Mouse (Mus musculus): ENCODE results near the gene Efcab11. TPM values are rescaled to one million over a fixed set of nuclear protein-coding genes. Genes with fewer than 3 reads are reported as not detected.

Gene Efcab11
- total and polyA plus RNA-seq, 2 experiments from 2014 or later, result 4.3 to 4.7 TPM

GRCm38 (mm10) chr12:99694066-99694465 is 190.2 kb downstream of the Efcab11 start:
- peak; percentile 25 for DNase-seq (ENCODE audit: low spot score)

GRCm38 (mm10) chr12:99686418-99686992 is 197.7 kb downstream of the Efcab11 start:
- no peak overlapping the region for H3K9ac ChIP-seq (replicated peaks; ENCODE audit: low read length)
- no peaks in the 10 kb centered on the region for H3K36me3 ChIP-seq (ENCODE audit: insufficient read depth, low read length)
- H3K9me3 ChIP-seq (ENCODE audit: low read length), result no peaks in the 10 kb centered on the region
- H3K27ac ChIP-seq, result no peak overlapping the region
- H3K4me1 ChIP-seq (ENCODE audit: insufficient read depth, low read length), result no peaks in the 10 kb centered on the region
- H3K4me2 ChIP-seq (ENCODE audit: low read depth, low read length), result no peak overlapping the region
- H3K27me3 ChIP-seq (ENCODE audit: insufficient read depth, low read length), result no peaks in the 10 kb centered on the region
- TF ChIP-seq CTCF (IDR thresholded peaks at IDR 0.05; ENCODE audit: low read depth), result no peak
- DNase-seq (ENCODE audit: low spot score), result no peak
- no peak for ATAC-seq
- WGBS, result 68% methylated on average over 6 of the region's 6 CpGs
- no peak overlapping the region for H3K4me3 ChIP-seq (ENCODE audit: low read length)

More at GRCm38 (mm10) chr12:99694066-99694465, 190.2 kb downstream of the Efcab11 start:
- 0 out of 2 replicates have a peak, but pooled peaks cover 4% of the 10 kb centered on the region for H3K4me1 ChIP-seq (ENCODE audit: insufficient read depth, low read length)
- no peak for ATAC-seq
- H3K4me2 ChIP-seq (ENCODE audit: low read depth, low read length), result no peak overlapping the region
- H3K4me3 ChIP-seq (ENCODE audit: low read length), result no peak overlapping the region
- no peaks in the 10 kb centered on the region for H3K36me3 ChIP-seq (ENCODE audit: insufficient read depth, low read length)
- no peak overlapping the region for H3K9ac ChIP-seq (replicated peaks; ENCODE audit: low read length)
- H3K27me3 ChIP-seq (ENCODE audit: insufficient read depth, low read length), result no peaks in the 10 kb centered on the region
- H3K27ac ChIP-seq, result no peak overlapping the region
- H3K9me3 ChIP-seq (ENCODE audit: low read length), result no peaks in the 10 kb centered on the region
- TF ChIP-seq CTCF (IDR thresholded peaks at IDR 0.05; ENCODE audit: low read depth), result no peak
- WGBS, result 76% methylated on average over 3 of the region's 3 CpGs

GRCm38 (mm10) chr12:99685451-99686100 is 198.7 kb downstream of the Efcab11 start:
- Histone ChIP-seq H3K27ac (no peak overlapping the region), H3K36me3 (ENCODE audit: insufficient read depth, low read length) (no peaks in the 10 kb centered on the region), H3K4me1 (ENCODE audit: insufficient read depth, low read length) (no peaks in the 10 kb centered on the region), H3K27me3 (ENCODE audit: insufficient read depth, low read length) (no peaks in the 10 kb centered on the region), H3K9me3 (ENCODE audit: low read length) (no peaks in the 10 kb centered on the region), H3K9ac (replicated peaks; ENCODE audit: low read length) (no peak overlapping the region), H3K4me2 (ENCODE audit: low read depth, low read length) (no peak overlapping the region), H3K4me3 (ENCODE audit: low read length) (no peak overlapping the region)
- no peak for ATAC-seq
- TF ChIP-seq CTCF (IDR thresholded peaks at IDR 0.05; ENCODE audit: low read depth), result no peak
- DNase-seq (ENCODE audit: low spot score), result peak; percentile 15
- 73% methylated on average over 11 of the region's 11 CpGs for WGBS

GRCm38 (mm10) chr12:99681681-99682080 is 202.6 kb downstream of the Efcab11 start:
- 35% methylated on average over 4 of the region's 4 CpGs for WGBS
- ATAC-seq, result no peak

GRCm38 (mm10) chr12:99671866-99672191 is 212.4 kb downstream of the Efcab11 start:
- Histone ChIP-seq H3K9me3 (ENCODE audit: low read length) (no peaks in the 10 kb centered on the region), H3K9ac (replicated peaks; ENCODE audit: low read length) (no peak overlapping the region), H3K4me2 (ENCODE audit: low read depth, low read length) (no peak overlapping the region), H3K4me1 (ENCODE audit: insufficient read depth, low read length) (peaks cover 8% of the 10 kb centered on the region), H3K27me3 (ENCODE audit: insufficient read depth, low read length) (no peaks in the 10 kb centered on the region), H3K36me3 (ENCODE audit: insufficient read depth, low read length) (no peaks in the 10 kb centered on the region), H3K4me3 (ENCODE audit: low read length) (no peak overlapping the region), H3K27ac (peak overlapping the region; percentile 3; the same call in 1 of the 2 replicates)
- 46% methylated on average over 4 of the region's 4 CpGs for WGBS
- no peak for TF ChIP-seq CTCF (IDR thresholded peaks at IDR 0.05; ENCODE audit: low read depth)
- ATAC-seq (no peak), DNase-seq (ENCODE audit: low spot score) (peak; percentile 43)

More at GRCm38 (mm10) chr12:99681681-99682080, 202.6 kb downstream of the Efcab11 start:
- H3K27me3 ChIP-seq (ENCODE audit: insufficient read depth, low read length), result no peaks in the 10 kb centered on the region
- no peaks in the 10 kb centered on the region for H3K36me3 ChIP-seq (ENCODE audit: insufficient read depth, low read length)
- DNase-seq (ENCODE audit: low spot score), result no peak
- no peak overlapping the region for H3K9ac ChIP-seq (replicated peaks; ENCODE audit: low read length)
- no peaks in the 10 kb centered on the region for H3K4me1 ChIP-seq (ENCODE audit: insufficient read depth, low read length)
- H3K9me3 ChIP-seq (ENCODE audit: low read length), result no peaks in the 10 kb centered on the region
- no peak overlapping the region for H3K27ac ChIP-seq
- TF ChIP-seq CTCF (IDR thresholded peaks at IDR 0.05; ENCODE audit: low read depth), result no peak
- no peak overlapping the region for H3K4me2 ChIP-seq (ENCODE audit: low read depth, low read length)
- no peak overlapping the region for H3K4me3 ChIP-seq (ENCODE audit: low read length)

- H3K27ac ChIP-seq, result peak overlapping the region; percentile 3; the same call in 1 of the 2 replicates
- ATAC-seq, result peak; percentile 86
- no peak for TF ChIP-seq CTCF (IDR thresholded peaks at IDR 0.05; ENCODE audit: low read depth)
- no peak overlapping the region for H3K4me3 ChIP-seq (ENCODE audit: low read length)
- H3K9ac ChIP-seq (replicated peaks; ENCODE audit: low read length), result no peak overlapping the region
- peak; percentile 77 for DNase-seq (ENCODE audit: low spot score)
- H3K9me3 ChIP-seq (ENCODE audit: low read length), result no peaks in the 10 kb centered on the region
- 33% methylated on average over 12 of the region's 12 CpGs for WGBS
- no peaks in the 10 kb centered on the region for H3K36me3 ChIP-seq (ENCODE audit: insufficient read depth, low read length)
- no peaks in the 10 kb centered on the region for H3K27me3 ChIP-seq (ENCODE audit: insufficient read depth, low read length)
- H3K4me2 ChIP-seq (ENCODE audit: low read depth, low read length), result no peak overlapping the region
- H3K4me1 ChIP-seq (ENCODE audit: insufficient read depth, low read length), result peaks cover 8% of the 10 kb centered on the region
Observed at GRCm38 (mm10) chr12:99671162-99671865, 212.9 kb downstream of the Efcab11 start.
